Comparison of ENCODE assay signal across 10 mouse cellular contexts in genomic region chr17:26592510-26592909, GRCm38 (mm10). TPM values are rescaled to one million over a fixed set of nuclear protein-coding genes. Genes with fewer than 3 reads are reported as not detected.
DNase-seq lines count a peak whose midpoint lies in the region; ATAC-seq and TF ChIP-seq lines count a peak whose summit lies in the region.
"Had no signal": no experiment of that assay in that cellular context is flagged by ENCODE, and none has a peak within 500 bp of the region (broad histone marks: within the 10 kb centered on the region; RNA-seq: fewer than 3 reads in every experiment).

No protein-coding gene starts in this region.

- H3K9me3 ChIP-seq in heart, embryonic 15.5 days (replicated peaks), result no peaks in the 10 kb centered on the region
- H3K9me3 ChIP-seq in midbrain, embryonic 16.5 days (replicated peaks; ENCODE audit: control insufficient read depth, low read length, poor library complexity, severe bottlenecking), result no peaks in the 10 kb centered on the region

- DNase-seq in lung, adult 18-20 months, result peak; percentile 70 to 80
- DNase-seq in lung, adult 2 months, result no peak
- peak; percentile 83 to 86 for DNase-seq in adrenal gland, postnatal 36 days
- peak; percentile 77 for DNase-seq in lung, postnatal 36 days
- DNase-seq in right cerebral cortex, adult 2 months (ENCODE audit: low spot score in 2 of 2), result no peak
- DNase-seq: cerebellum, postnatal 36 days; kidney, adult 18-20 months; thymus, postnatal 14 days had no signal

- no peak for TF ChIP-seq CTCF in lung, adult 2 months (IDR thresholded peaks at IDR 0.05; ENCODE audit: insufficient read depth, low read length)

- TF ChIP-seq POLR2A in lung, adult 2 months (IDR thresholded peaks at IDR 0.05; ENCODE audit: borderline replicate concordance, extremely low read depth, low read depth, low read length), result no peak

- H3K27me3 ChIP-seq in heart, embryonic 15.5 days, result no peaks in the 10 kb centered on the region
- no peaks in the 10 kb centered on the region for H3K27me3 ChIP-seq in midbrain, embryonic 16.5 days (ENCODE audit: control insufficient read depth, insufficient read depth, low read depth, low read length)

- no peak overlapping the region for H3K4me2 ChIP-seq in heart, embryonic 15.5 days
- H3K4me2 ChIP-seq in midbrain, embryonic 16.5 days (ENCODE audit: low read length), result no peak overlapping the region

- H3K27ac ChIP-seq in heart, embryonic 15.5 days, result peak overlapping the region; percentile 48
- no peak overlapping the region for H3K27ac ChIP-seq in midbrain, embryonic 16.5 days (ENCODE audit: low read length)

- ATAC-seq in heart, embryonic 15.5 days (replicated peaks; ENCODE audit: insufficient number of reproducible peaks, insufficient read depth, low FRiP score, low read depth), result no peak
- no peak for ATAC-seq in midbrain, embryonic 16.5 days

- no peak overlapping the region for H3K9ac ChIP-seq in heart, embryonic 15.5 days
- H3K9ac ChIP-seq in midbrain, embryonic 16.5 days (ENCODE audit: low read depth, low read length), result no peak overlapping the region

- peaks cover 32% of the 10 kb centered on the region for H3K4me1 ChIP-seq in lung, adult 2 months (ENCODE audit: control insufficient read depth, insufficient read depth, low read length)
- peaks cover 64% of the 10 kb centered on the region for H3K4me1 ChIP-seq in heart, embryonic 15.5 days (replicated peaks)
- H3K4me1 ChIP-seq in midbrain, embryonic 16.5 days (ENCODE audit: control insufficient read depth, insufficient read depth, low read length), result peaks cover 11% of the 10 kb centered on the region

- H3K36me3 ChIP-seq in heart, embryonic 15.5 days, result 0 out of 2 replicates have a peak, but pooled peaks cover 5% of the 10 kb centered on the region
- H3K36me3 ChIP-seq in midbrain, embryonic 16.5 days (ENCODE audit: control insufficient read depth, insufficient read depth, low read length), result peaks cover 3% of the 10 kb centered on the region; the same call in 1 of the 2 replicates

- no peak overlapping the region for H3K4me3 ChIP-seq in lung, adult 2 months (replicated peaks; ENCODE audit: extremely low read depth, low read depth, low read length)
- H3K4me3 ChIP-seq in heart, embryonic 15.5 days, result no peak overlapping the region
- no peak overlapping the region for H3K4me3 ChIP-seq in midbrain, embryonic 16.5 days (ENCODE audit: low read depth, low read length)

- WGBS in lung, adult 2 months, result 66% methylated on average over 4 of the region's 4 CpGs
- WGBS in heart, embryonic 15.5 days, result 80% methylated on average over 4 of the region's 4 CpGs
- WGBS in midbrain, embryonic 16.5 days, result 96% methylated on average over 4 of the region's 4 CpGs

RNA-seq across cellular contexts. Expression of gene Dusp1, which starts 30.6 kb away (rescaled TPM):
- polyA plus RNA-seq in lung, adult 2 months (2012; rRNA removed), result 233 and 359 TPM in 2 replicates
- total RNA-seq in adrenal gland, postnatal 36 days (2021), result 10 to 100 TPM; 56.9 to 62.5 TPM
- 30.8 and 38.1 TPM in 2 replicates for polyA plus RNA-seq in heart, embryonic 15.5 days (2015; fragmentation: Nextera tagmentation; extraction: Ambion mirVana)
- 33.4 and 35.1 TPM in 2 replicates for polyA plus RNA-seq in midbrain, embryonic 16.5 days (2015; fragmentation: Nextera tagmentation; extraction: Ambion mirVana)

RNA-seq across cellular contexts. Expression of gene Ergic1, which starts 31.2 kb away (rescaled TPM):
- polyA plus RNA-seq in lung, adult 2 months (2012; rRNA removed), result 86.3 and 93.3 TPM in 2 replicates
- 100 to 1,000 TPM; 159 to 160 TPM for total RNA-seq in adrenal gland, postnatal 36 days (2021)
- polyA plus RNA-seq in heart, embryonic 15.5 days (2015; fragmentation: Nextera tagmentation; extraction: Ambion mirVana), result 75.0 and 92.0 TPM in 2 replicates
- 102 and 103 TPM in 2 replicates for polyA plus RNA-seq in midbrain, embryonic 16.5 days (2015; fragmentation: Nextera tagmentation; extraction: Ambion mirVana)

Comparison
In these comparisons a context has a peak if more than half of its experiments do, and no peak if none do; other contexts are left out.
1. DNase-seq: peak in lung, adult 18-20 months (2 of 2), adrenal gland, postnatal 36 days (2 of 2) and lung, postnatal 36 days (single experiment); none in lung, adult 2 months (single experiment) and right cerebral cortex, adult 2 months (0 of 2).